Mouse (Mus musculus): ENCODE results near the gene Gm3373. TPM values are rescaled to one million over a fixed set of nuclear protein-coding genes. Genes with fewer than 3 reads are reported as not detected.
"Not testable (repeated sequence)": the region's sequence is repeated elsewhere in the genome, so short reads cannot be mapped to it uniquely, and the experiment has no call there.

Gm3373 gene
- not detected for polyA plus RNA-seq (2021)

DNA sequence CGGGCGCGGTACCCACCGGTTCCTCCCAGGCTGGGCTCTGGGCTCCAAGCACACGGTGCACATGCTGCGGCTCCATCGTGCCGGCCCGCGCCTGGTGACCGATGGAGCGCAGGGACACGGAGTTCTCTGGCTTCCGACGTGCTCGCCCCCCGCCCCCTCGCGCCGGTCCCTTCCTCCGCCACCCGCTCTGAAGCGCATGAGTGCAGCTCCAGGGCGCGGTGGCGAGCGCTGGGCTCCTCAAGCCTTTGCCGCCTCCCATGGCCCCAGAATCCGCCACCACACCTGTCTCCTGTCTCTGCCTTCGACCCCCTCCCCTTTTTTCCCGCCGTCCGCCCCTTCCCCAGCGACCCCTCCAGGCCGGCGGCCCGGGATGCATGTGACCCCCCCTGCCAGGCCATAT is at the start of gene Gm3373:
Gene Gm3373 (minus strand): TSS at position 101 of the 400 bp plus-strand sequence.
- in situ Hi-C loops (cut with MboI; ENCODE audit: low pct_unique_long_range_greater_than_20kb): not testable (repeated sequence)

DNA sequence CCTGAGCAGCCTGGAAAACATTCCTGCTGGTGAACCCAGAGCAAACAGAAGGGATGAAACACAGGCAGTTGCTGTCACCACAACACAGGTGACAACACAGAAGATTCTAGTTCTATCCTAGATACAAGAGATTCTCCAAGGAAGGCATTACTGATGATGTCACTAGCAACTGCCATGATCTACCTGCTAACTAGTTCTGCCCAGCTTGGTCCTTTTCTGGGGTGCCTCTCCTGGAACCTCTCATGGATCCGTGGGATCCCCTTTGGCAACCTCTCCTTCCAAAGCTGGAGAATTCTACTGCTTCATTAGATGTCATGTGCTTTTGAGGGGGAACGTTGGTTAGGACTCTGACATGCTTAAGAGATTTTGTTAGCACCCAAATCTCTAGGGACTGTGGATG is 54.0 kb downstream of the Gm3373 start, which contains the start of gene Gm9603:
Gene Gm9603 (minus strand): TSS at position 101 of the 400 bp plus-strand sequence.
- DNase-seq (ENCODE audit: low read depth, low spot score); in situ Hi-C loops (cut with MboI; ENCODE audit: low pct_unique_long_range_greater_than_20kb); POLR2A ChIA-PET; CTCF ChIA-PET; ATAC-seq; H3K27me3 ChIP-seq: not testable (repeated sequence)

More for the DNA sequence above, at the start of gene Gm3373:
- POLR2A ChIA-PET; ATAC-seq; CTCF ChIA-PET; H3K27me3 ChIP-seq; DNase-seq (ENCODE audit: low read depth, low spot score): not testable (repeated sequence)

Other genes with a start within 250 kb of the Gm3373 start
- gene Gm3488, start 239.9 kb downstream of the Gm3373 start, polyA plus RNA-seq (2021): not detected
- not detected for gene Gm3532, start 203.1 kb downstream of the Gm3373 start, polyA plus RNA-seq (2021)
- gene Gm8265, start 108.5 kb downstream of the Gm3373 start, polyA plus RNA-seq (2021): not detected
- gene Gm9603, start 54.1 kb downstream of the Gm3373 start, polyA plus RNA-seq (2021): not detected
- not detected for gene Gm3383, start 66.4 kb upstream of the Gm3373 start, polyA plus RNA-seq (2021)
- not detected for gene Gm3424, start 88.8 kb upstream of the Gm3373 start, polyA plus RNA-seq (2021)
- not detected for gene Gm8237, start 138.8 kb upstream of the Gm3373 start, polyA plus RNA-seq (2021)
- not detected for gene Gm3248, start 220.2 kb upstream of the Gm3373 start, polyA plus RNA-seq (2021)
- not detected for gene Gm3453, start 237.6 kb upstream of the Gm3373 start, polyA plus RNA-seq (2021)

Measured in Patski (cell line).